Mouse (Mus musculus) heart, postnatal 0 days (tissue): ENCODE data around the gene Cdk19. TPM values are rescaled to one million over a fixed set of nuclear protein-coding genes. Genes with fewer than 3 reads are reported as not detected.
A peak's percentile ranks its signal among the peaks of the same experiment; 100 is the strongest.

Experiments used
- ATAC-seq: fragments of 200-750 bp; cut with Nextera tagmentation; 2 replicates; pipeline ENCODE4 v1.8.0; 2017; ENCODE audit warnings: low read depth, moderate number of reproducible peaks, moderate library complexity; ENCODE audit not compliant: insufficient read depth
- DNase-seq: peaks from one replicate; pipeline ENCODE4 v3.0.0-alpha.2; 2016; ENCODE audit warnings: low spot score
- H3K27ac ChIP-seq: fragments of 300-500 bp; sonication (generic); 2 replicates; pipeline ENCODE4 v1.5.1; 2014; ENCODE audit warnings: low read depth, mild to moderate bottlenecking
- H3K27me3 ChIP-seq: fragments of 300-500 bp; sonication (generic); 2 replicates; pipeline ENCODE4 v1.6.1; 2014; ENCODE audit warnings: low read length, mixed read lengths; ENCODE audit not compliant: control insufficient read depth, insufficient read depth
- H3K36me3 ChIP-seq: fragments of 300-500 bp; sonication (generic); replicated peaks from 2 replicates; pipeline ENCODE4 v1.6.1; 2014; ENCODE audit warnings: low read length, mixed read lengths; ENCODE audit not compliant: control insufficient read depth, insufficient read depth
- H3K4me1 ChIP-seq: fragments of 300-500 bp; sonication (generic); 2 replicates; pipeline ENCODE4 v1.6.1; 2014; ENCODE audit warnings: antibody characterized with exemption; ENCODE audit not compliant: control insufficient read depth, insufficient read depth
- H3K4me2 ChIP-seq: fragments of 300-500 bp; sonication (generic); 2 replicates; pipeline ENCODE4 v1.6.1; 2014; ENCODE audit warnings: low read depth, mild to moderate bottlenecking, low read length, moderate library complexity
- H3K4me3 ChIP-seq: fragments of 300-500 bp; sonication (generic); 2 replicates; pipeline ENCODE4 v1.5.1; 2014; ENCODE audit warnings: low read depth, low read length
- H3K9ac ChIP-seq: fragments of 300-500 bp; sonication (generic); replicated peaks from 2 replicates; pipeline ENCODE4 v1.6.1; 2014; ENCODE audit warnings: low read depth, low read length, mixed read lengths
- H3K9me3 ChIP-seq: fragments of 300-500 bp; sonication (generic); replicated peaks from 2 replicates; pipeline ENCODE4 v1.6.1; 2016; ENCODE audit warnings: low read length; ENCODE audit not compliant: control insufficient read depth
- CTCF ChIP-seq: IDR thresholded peaks from 2 replicates; pipeline ENCODE4 v1.5.1; 2016; ENCODE audit warnings: antibody characterized with exemption, control low read depth, low read depth
- EP300 ChIP-seq: IDR thresholded peaks from 2 replicates; pipeline ENCODE4 v1.6.1; 2016; ENCODE audit warnings: antibody characterized with exemption, low read depth
- WGBS: fragments of 180-500 bp; shearing (Covaris S2); extraction: QIAGEN DNeasy Blood & Tissue Kit; methylation state at CpG from one replicate; pipeline ENCODE4 v1.1.7; 2014; 5-methylcytosine and 5-hydroxymethylcytosine counted together
- polyA plus RNA-seq: library from polyadenylated mRNA; unstranded; fragments of >200 nt; fragmentation: Nextera tagmentation; extraction: Ambion mirVana; gene quantifications from 2 replicates; pipeline ENCODE4 v1.2.1, GENCODE M21; 2015
- total RNA-seq: library from RNA; depleted of rRNA; stranded (reverse); fragments of >200 nt; gene quantifications from 2 replicates; pipeline ENCODE4 v1.2.3, GENCODE M21; 2014; ENCODE audit warnings: low replicate concordance

Gene Cdk19
- total and polyA plus RNA-seq, 2 experiments from 2014 or later = 3.1 to 11.6 TPM

DNA sequence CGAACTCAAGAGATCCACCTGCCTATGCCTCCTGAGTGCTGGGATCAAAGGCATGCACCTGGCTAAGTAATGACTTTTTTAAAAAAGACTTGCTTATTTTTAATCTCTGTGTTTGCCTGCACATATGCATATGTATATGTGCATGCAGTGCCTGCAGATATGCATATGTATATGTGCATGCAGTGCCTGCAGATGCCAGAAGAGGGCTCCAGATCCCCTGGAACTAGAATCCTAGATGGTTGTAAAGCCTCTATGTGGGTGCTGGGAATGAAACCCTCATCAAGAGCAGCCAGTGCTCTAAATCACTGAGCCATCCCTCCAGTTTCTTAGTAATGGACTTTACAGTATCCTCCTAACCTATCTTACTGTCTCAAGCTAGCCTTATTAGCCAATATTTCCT is 33.4 kb upstream of the Cdk19 start:
- no peaks in the 10 kb centered on the region for H3K27me3 ChIP-seq
- no peaks in the 10 kb centered on the region for H3K4me1 ChIP-seq
- WGBS = 89% methylated on average over 1 of the region's 1 CpGs
- ATAC-seq (no peak), DNase-seq (no peak)
- no peak for TF ChIP-seq EP300
- TF ChIP-seq CTCF = no peak
- no peak overlapping the region for H3K4me2 ChIP-seq
- H3K4me3 ChIP-seq = no peak overlapping the region
- no peak overlapping the region for H3K9ac ChIP-seq
- H3K27ac ChIP-seq = no peak overlapping the region
- H3K9me3 ChIP-seq = no peaks in the 10 kb centered on the region
- no peaks in the 10 kb centered on the region for H3K36me3 ChIP-seq

DNA sequence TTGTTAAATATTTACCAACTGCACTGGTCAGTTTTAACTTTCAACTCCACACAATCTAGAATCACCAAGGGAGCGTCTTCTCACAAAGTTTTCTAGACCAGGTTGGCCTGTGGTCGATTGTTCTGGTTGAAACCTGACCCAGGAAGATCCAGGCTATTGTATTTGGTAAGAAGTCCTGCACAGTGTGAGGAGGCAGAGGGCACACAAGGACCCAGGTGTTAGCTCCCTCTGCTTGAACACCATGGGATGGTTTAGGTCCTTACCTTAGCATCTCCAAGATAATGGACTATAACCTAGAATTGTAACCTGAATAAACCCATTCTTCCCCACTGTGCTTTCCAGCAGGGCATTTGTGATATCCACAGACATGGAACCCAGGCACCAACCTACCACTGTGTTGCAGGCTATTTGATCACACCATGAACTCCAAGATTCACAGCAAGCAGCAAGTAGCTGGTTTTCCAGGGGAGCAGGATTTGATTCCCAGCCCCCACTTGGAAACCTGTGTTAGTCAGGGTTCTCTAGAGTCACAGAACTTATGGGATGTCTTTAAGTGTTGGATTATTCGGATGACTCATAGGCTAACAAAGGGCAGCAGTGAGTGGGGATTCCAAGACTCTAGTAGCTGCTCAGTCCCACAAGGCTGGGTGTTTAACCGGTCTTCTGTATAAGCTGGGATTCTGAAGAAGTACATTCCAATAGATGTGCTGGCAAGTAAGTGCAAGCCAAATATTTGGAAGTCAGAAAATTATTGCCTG is 31.4 kb upstream of the Cdk19 start:
- DNase-seq (no peak), ATAC-seq (no peak)
- H3K27me3 ChIP-seq = no peaks in the 10 kb centered on the region
- H3K9me3 ChIP-seq = no peaks in the 10 kb centered on the region
- H3K36me3 ChIP-seq = no peaks in the 10 kb centered on the region
- H3K4me2 ChIP-seq = no peak overlapping the region
- no peak overlapping the region for H3K4me3 ChIP-seq
- 0 out of 2 replicates have a peak, but pooled peaks cover 4% of the 10 kb centered on the region for H3K4me1 ChIP-seq
- no peak overlapping the region for H3K9ac ChIP-seq
- no peak overlapping the region for H3K27ac ChIP-seq
- WGBS = 62% methylated on average over 4 of the region's 4 CpGs
- TF ChIP-seq EP300 (no peak), CTCF (no peak)

DNA sequence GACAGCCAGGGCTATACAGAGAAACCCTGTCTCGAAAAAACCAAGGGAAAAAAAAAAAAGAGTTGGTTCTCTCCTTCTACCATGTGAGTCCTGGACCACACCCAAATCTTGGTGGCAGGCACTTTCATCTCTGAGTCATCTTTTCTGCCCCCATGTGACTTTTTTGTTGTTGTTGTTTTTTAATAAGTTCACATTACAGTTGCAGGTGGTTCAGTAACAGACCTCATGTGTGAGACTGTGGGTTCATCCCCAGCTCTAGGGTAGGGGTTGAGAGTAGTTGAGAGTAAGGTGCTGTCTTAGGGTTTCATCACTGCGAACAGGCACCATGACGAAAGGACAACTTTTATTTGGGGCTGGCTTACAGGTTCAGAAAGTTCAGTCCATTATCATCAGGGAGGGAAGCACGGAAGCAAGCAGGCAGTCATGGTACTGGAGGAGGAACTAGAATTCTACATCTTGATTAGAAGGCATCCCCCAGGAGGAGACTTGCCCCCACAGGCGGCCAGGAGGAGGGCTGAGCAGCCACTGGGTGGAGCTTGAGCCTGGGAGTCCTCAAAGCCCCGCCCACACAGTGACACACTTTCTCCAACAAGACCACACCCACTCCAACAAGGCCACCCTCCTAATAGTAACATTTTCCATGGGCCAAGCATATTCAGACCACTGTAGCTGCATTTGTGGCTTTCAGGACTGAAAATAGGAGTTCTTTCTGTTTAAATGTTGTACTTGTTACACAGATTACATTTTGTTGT is 29.3 kb upstream of the Cdk19 start:
- no peak overlapping the region for H3K9ac ChIP-seq
- DNase-seq (peak; percentile 18), ATAC-seq (no peak)
- 0 out of 2 replicates have a peak, but pooled peaks cover 4% of the 10 kb centered on the region for H3K4me1 ChIP-seq
- TF ChIP-seq EP300 (no peak), CTCF (no peak)
- no peaks in the 10 kb centered on the region for H3K27me3 ChIP-seq
- 59% methylated on average over 6 of the region's 6 CpGs for WGBS
- no peaks in the 10 kb centered on the region for H3K36me3 ChIP-seq
- no peak overlapping the region for H3K4me2 ChIP-seq
- H3K9me3 ChIP-seq = no peaks in the 10 kb centered on the region
- no peak overlapping the region for H3K4me3 ChIP-seq
- no peak overlapping the region for H3K27ac ChIP-seq

DNA sequence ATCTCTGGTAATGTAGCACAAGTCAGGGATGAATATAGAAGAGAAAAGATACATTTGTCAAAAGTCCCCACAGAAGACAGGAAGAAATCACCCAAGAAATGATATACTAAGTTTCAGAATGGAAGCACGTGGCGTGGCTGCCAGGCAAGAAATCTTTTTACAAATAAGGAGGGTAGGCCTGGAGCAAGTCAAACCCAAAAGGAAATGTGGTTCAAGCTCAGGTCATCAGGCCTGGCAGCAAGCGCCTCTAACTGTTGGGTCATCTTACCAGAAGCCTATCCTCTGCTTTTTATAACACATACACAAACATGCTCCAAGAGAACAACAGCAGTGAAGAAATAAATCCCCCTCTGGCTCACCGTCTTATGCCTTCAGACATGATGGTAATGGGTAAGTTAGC is 26.6 kb upstream of the Cdk19 start:
- Histone ChIP-seq H3K36me3 (no peaks in the 10 kb centered on the region), H3K4me3 (no peak overlapping the region), H3K4me2 (no peak overlapping the region), H3K27me3 (no peaks in the 10 kb centered on the region), H3K27ac (no peak overlapping the region), H3K9me3 (no peaks in the 10 kb centered on the region), H3K9ac (no peak overlapping the region), H3K4me1 (0 out of 2 replicates have a peak, but pooled peaks cover 4% of the 10 kb centered on the region)
- no peak for ATAC-seq
- DNase-seq = no peak
- 59% methylated on average over 4 of the region's 4 CpGs for WGBS
- TF ChIP-seq EP300 (no peak), CTCF (no peak)

DNA sequence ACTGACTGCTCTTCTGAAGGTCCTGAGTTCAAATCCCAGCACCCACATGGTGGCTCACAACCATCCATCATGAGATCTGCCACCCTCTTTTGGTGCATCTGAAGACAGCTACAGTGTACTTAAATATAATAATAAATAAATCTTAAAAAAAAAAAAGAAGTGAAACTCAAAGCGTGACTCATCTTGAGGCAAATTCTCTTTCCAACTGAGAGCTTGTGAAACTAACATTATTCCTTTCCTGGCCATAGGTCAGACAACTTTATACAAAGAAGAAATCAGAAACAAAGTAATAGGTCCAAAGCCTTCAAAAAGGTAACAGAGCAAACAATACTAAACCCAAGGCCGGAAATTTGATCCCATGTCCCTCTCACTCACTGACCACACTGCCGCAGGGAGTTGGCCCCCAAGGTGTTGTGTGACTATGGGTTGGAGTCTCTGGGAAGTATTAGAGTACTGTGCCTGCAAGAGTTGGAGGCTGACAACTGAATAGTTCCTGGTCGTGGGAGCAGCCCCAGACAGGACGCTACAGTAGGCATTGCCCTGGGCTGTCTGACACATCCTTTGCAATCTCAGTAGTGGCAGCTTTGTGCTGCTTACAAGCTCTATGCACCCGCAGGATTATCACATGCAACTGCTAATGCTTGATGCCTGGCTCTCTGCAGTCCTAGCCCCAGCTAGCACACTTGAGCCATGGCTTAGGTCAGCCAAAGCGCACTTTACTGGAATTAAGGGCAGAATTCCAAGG is 22.4 kb upstream of the Cdk19 start:
- H3K4me1 ChIP-seq = 0 out of 2 replicates have a peak, but pooled peaks cover 4% of the 10 kb centered on the region
- no peak overlapping the region for H3K9ac ChIP-seq
- no peak overlapping the region for H3K4me3 ChIP-seq
- no peaks in the 10 kb centered on the region for H3K36me3 ChIP-seq
- no peak for ATAC-seq
- TF ChIP-seq CTCF (no peak), EP300 (no peak)
- H3K27ac ChIP-seq = no peak overlapping the region
- no peaks in the 10 kb centered on the region for H3K27me3 ChIP-seq
- no peak overlapping the region for H3K4me2 ChIP-seq
- DNase-seq = no peak
- no peaks in the 10 kb centered on the region for H3K9me3 ChIP-seq
- 48% methylated on average over 7 of the region's 7 CpGs for WGBS
